Mouse (Mus musculus) spleen, adult 2 months (tissue): ENCODE results near the gene Pkd1l1. TPM values are rescaled to one million over a fixed set of nuclear protein-coding genes. Genes with fewer than 3 reads are reported as not detected.

Source experiments
- DNase-seq, 2 experiments: peaks; one replicate each; pipeline versions ENCODE4 v3.0.0 to v3.0.0-alpha.2; 2012 to 2021; ENCODE audit warnings: low spot score in 2 of 2, low read depth in 1 of 2
- H3K27ac ChIP-seq: fragments of 200-500 bp; 2 replicates; pipeline ENCODE4 v1.5.1; 2012; ENCODE audit warnings: low read length, inconsistent platforms; ENCODE audit not compliant: insufficient read depth
- H3K27me3 ChIP-seq: fragments of 200-500 bp; 2 replicates; pipeline ENCODE4 v1.6.1; 2012; ENCODE audit warnings: mild to moderate bottlenecking, moderate library complexity, low read length, inconsistent platforms; ENCODE audit not compliant: control insufficient read depth, insufficient read depth
- H3K36me3 ChIP-seq: fragments of 200-500 bp; 2 replicates; pipeline ENCODE4 v1.6.1; 2012; ENCODE audit warnings: mild to moderate bottlenecking, low read length, inconsistent platforms; ENCODE audit not compliant: control insufficient read depth, insufficient read depth
- H3K4me1 ChIP-seq: fragments of 200-500 bp; 2 replicates; pipeline ENCODE4 v1.6.1; 2011; ENCODE audit warnings: inconsistent platforms; ENCODE audit not compliant: control insufficient read depth, insufficient read depth, insufficient read length
- H3K4me3 ChIP-seq: fragments of 200-500 bp; 2 replicates; pipeline ENCODE4 v1.5.1; 2011; ENCODE audit warnings: mild to moderate bottlenecking, inconsistent platforms; ENCODE audit not compliant: insufficient read depth, insufficient read length; ENCODE audit errors: extremely low read depth
- CTCF ChIP-seq: fragments of 200-500 bp; IDR thresholded peaks from 2 replicates; pipeline ENCODE4 v1.5.1; 2011; ENCODE audit warnings: mild to moderate bottlenecking, inconsistent platforms; ENCODE audit not compliant: insufficient read depth, insufficient read length, insufficient replicate concordance; ENCODE audit errors: extremely low read depth
- POLR2A ChIP-seq: fragments of 200-500 bp; IDR thresholded peaks from 2 replicates; pipeline ENCODE4 v1.6.1; 2011; ENCODE audit warnings: low read depth, low read length, inconsistent platforms
- WGBS: fragments of 180-500 bp; shearing (Covaris S2); methylation state at CpG from one replicate; pipeline ENCODE4 v1.1.7; 2018; 5-methylcytosine and 5-hydroxymethylcytosine counted together
- polyA plus RNA-seq: library from polyadenylated mRNA; depleted of rRNA; stranded (reverse); fragments of >200 nt; gene quantifications from 2 replicates; pipeline ENCODE4 v1.2.3, GENCODE M21; 2012

Gene Pkd1l1
- polyA plus RNA-seq, 1 experiment, result 0.46 TPM

DNA sequence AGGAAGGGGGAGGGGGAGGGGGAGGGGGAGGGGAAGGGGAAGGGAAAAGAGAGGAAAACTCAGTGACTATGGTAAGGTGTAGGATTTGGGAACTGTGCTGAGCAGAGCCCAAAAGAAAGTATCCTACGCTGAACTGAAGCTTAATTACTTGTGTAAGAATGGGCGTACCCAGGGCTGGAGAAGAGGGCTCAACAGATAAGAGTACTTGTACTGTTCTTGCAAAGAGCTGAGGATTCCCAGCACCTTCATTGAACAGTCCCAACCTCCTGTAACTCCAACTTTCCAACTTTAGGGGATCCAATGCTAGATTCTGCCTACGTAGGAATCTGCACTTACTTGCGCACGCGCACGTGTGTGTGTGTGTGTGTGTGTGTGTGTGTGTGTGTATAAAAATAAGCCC is 5.0 kb downstream of the Pkd1l1 start:
- no peak for DNase-seq
- 95% methylated on average over 7 of the region's 7 CpGs for WGBS
- H3K27ac ChIP-seq, result no peak overlapping the region
- H3K36me3 ChIP-seq, result no peaks in the 10 kb centered on the region
- H3K4me3 ChIP-seq, result no peak overlapping the region
- TF ChIP-seq POLR2A, result no peak
- TF ChIP-seq CTCF, result no peak
- H3K4me1 ChIP-seq, result no peaks in the 10 kb centered on the region
- H3K27me3 ChIP-seq, result no peaks in the 10 kb centered on the region

DNA sequence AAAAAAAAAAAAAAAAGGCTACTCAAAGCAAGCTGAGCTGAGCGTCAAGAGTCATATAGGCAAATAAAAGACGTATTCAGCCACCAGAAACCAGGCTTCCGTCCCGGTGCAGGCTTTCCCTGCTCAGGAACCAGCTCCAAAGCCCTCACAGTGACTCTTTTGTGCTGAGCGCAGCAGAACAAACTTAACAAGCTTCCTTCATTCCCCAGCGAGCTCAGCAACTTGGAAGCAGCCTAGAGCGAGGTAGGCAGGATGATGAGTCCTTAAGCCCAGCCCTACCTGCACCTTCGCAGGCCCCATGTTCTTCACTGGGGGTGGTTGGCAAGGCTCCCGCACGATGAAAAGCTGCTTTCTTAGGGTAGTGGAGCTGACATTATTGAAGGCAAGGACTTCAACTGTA is 14.5 kb downstream of the Pkd1l1 start:
- Histone ChIP-seq H3K4me3 (no peak overlapping the region), H3K27me3 (no peaks in the 10 kb centered on the region), H3K27ac (no peak overlapping the region), H3K4me1 (no peaks in the 10 kb centered on the region), H3K36me3 (no peaks in the 10 kb centered on the region)
- DNase-seq, result no peak
- TF ChIP-seq CTCF, result no peak
- no peak for TF ChIP-seq POLR2A
- WGBS, result 85% methylated on average over 10 of the region's 10 CpGs

DNA sequence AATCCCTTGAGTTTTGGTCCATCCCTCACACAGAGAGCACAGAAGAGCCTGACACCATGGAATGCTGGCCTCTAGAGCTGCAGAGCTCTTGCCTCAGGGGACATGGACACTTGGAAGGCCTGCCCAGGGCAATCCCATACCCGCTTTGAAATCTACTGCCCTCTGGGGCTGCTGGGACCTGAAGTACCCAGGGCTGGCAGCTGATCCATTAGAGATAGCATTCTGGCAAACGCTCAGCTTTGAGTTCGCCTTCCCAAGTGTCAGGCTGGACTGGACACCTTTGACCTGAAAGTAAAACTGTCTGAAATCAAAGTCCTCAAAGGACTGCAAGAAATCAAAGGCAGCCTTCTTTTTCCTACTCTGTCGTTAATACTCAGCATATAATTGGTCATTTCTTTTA is 15.0 kb downstream of the Pkd1l1 start:
- no peaks in the 10 kb centered on the region for H3K4me1 ChIP-seq
- no peak for DNase-seq
- 87% methylated on average over 4 of the region's 4 CpGs for WGBS
- TF ChIP-seq POLR2A (no peak), CTCF (no peak)
- no peaks in the 10 kb centered on the region for H3K36me3 ChIP-seq
- no peak overlapping the region for H3K27ac ChIP-seq
- H3K27me3 ChIP-seq, result no peaks in the 10 kb centered on the region
- no peak overlapping the region for H3K4me3 ChIP-seq

DNA sequence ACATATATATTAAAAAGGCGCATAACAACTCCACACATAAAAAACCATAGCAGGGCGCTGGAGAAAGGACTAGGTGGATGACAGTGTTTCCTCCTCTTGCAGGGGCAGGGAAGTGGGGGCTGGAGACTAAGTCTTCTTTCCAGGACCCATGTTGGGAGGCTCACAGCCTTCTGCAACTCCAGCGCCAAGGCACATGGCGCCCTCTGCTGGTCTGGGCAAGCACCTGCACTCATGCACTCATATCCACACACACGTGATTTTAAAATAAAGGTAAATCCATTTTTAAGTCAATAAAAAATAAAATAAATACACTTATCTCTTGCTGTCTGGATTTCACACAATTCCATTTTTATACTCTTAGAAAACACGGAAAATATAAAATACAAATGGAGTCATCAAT is 16.0 kb downstream of the Pkd1l1 start:
- WGBS, result 71% methylated on average over 6 of the region's 6 CpGs
- Histone ChIP-seq H3K27ac (no peak overlapping the region), H3K36me3 (no peaks in the 10 kb centered on the region), H3K4me3 (no peak overlapping the region), H3K4me1 (no peaks in the 10 kb centered on the region), H3K27me3 (no peaks in the 10 kb centered on the region)
- TF ChIP-seq CTCF (peak; percentile 35; the same call in 1 of the 2 replicates), POLR2A (no peak)
- no peak for DNase-seq

DNA sequence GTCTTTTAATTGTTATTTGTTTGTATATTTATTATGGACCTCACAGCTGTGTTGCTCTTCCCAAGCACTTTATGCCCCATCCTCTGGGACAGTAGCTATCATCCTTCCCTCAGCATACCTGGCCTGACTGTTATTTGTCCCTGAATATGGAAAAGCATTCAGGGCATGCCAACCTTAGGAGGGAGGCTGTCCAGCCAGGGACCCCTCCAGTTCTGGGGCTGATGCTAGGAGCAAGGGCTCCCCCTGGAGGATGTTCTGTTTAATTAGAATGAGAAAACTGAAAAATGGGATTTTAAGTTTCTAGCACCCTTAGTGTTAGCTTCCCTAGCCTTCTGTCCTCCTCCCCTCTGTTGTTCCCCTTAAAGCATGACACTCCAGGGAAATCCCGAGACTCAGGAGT is 17.4 kb downstream of the Pkd1l1 start:
- no peaks in the 10 kb centered on the region for H3K36me3 ChIP-seq
- H3K27ac ChIP-seq, result no peak overlapping the region
- DNase-seq, result no peak
- no peaks in the 10 kb centered on the region for H3K27me3 ChIP-seq
- H3K4me3 ChIP-seq, result no peak overlapping the region
- TF ChIP-seq POLR2A, result no peak
- TF ChIP-seq CTCF, result no peak; the same call in 1 of the 2 replicates
- 13% methylated on average over 1 of the region's 1 CpGs for WGBS
- H3K4me1 ChIP-seq, result no peaks in the 10 kb centered on the region

DNA sequence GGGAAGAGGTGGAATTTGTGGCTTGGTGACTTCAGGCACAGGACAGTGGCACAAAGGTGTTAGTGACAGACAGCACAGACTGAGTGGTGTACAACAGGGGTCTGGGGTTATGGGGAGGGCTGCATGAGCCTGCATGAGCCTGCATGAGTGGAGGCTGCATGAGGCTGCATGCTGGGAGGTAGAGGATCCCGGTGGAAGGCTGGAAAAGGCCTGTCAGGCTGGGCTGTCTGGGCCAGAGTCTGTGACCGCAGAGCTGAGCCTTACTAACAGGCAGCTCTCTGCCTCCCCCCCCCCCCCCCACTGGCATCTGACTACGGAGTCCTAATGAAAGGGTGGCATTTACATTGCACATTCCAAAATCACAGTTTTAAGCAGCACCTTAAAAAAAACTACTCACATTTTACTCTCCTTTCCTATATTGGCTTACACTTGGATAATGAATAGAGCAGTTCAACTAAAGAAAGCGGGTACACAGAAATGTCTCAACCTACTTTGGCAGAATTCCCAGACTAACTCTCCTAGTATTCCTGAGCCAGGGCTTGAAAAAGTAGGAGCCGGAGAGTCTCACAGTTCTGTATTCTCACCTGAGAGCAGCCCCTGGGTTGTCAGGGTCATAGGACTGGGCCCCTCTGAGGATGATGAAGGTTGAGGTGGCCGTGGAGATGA is 23.2 kb downstream of the Pkd1l1 start:
- H3K4me3 ChIP-seq, result no peak overlapping the region
- no peaks in the 10 kb centered on the region for H3K27me3 ChIP-seq
- WGBS, result 90% methylated on average over 6 of the region's 6 CpGs
- no peaks in the 10 kb centered on the region for H3K4me1 ChIP-seq
- DNase-seq, result no peak
- H3K27ac ChIP-seq, result no peak overlapping the region
- H3K36me3 ChIP-seq, result no peaks in the 10 kb centered on the region
- TF ChIP-seq POLR2A, result no peak
- no peak for TF ChIP-seq CTCF

DNA sequence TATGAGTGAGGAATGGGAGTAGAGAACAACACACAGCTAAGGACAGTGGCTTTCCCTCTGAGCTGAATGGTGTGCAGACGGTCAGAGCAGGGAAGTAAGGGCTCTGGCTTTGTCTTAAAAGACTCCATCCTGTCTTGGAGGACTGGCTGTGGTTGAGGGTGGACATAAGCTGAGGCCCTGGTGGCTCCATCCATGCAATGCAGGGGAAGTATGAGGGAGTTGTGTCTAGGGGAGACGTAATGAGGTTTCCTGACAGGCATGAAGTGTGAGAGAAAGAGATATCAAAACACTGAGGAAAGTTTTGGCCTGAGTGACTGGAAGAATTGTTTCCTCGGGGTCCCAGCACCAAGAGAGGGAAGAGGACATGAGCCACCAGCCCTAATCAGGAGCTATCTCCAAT is 24.2 kb downstream of the Pkd1l1 start:
- Histone ChIP-seq H3K27me3 (no peaks in the 10 kb centered on the region), H3K4me3 (no peak overlapping the region), H3K4me1 (no peaks in the 10 kb centered on the region), H3K27ac (no peak overlapping the region), H3K36me3 (no peaks in the 10 kb centered on the region)
- WGBS, result 59% methylated on average over 3 of the region's 3 CpGs
- no peak for TF ChIP-seq POLR2A
- TF ChIP-seq CTCF, result no peak
- no peak for DNase-seq
